Mouse (Mus musculus): ENCODE results near the gene Gss.

Gss gene

GRCm38 (mm10) chr2:155592137-155592853 lies at the start of gene Gss:
Gss (minus strand) TSS chr2:155592810.
- in situ Hi-C loops (cut with MboI; ENCODE audit: low pct_unique_long_range_greater_than_20kb in 1 of 2, low sequenced_read_pairs in 2 of 2, unreplicated experiment in 1 of 2), result no loop called here

GRCm38 (mm10) chr2:155641540-155642472 lies 49.2 kb upstream of the Gss start:
- in situ Hi-C loops (cut with MboI; ENCODE audit: low pct_unique_long_range_greater_than_20kb in 1 of 2, low sequenced_read_pairs in 2 of 2, unreplicated experiment in 1 of 2), result no loop called here

- in situ Hi-C loops (cut with MboI; ENCODE audit: low pct_unique_long_range_greater_than_20kb in 1 of 2, low sequenced_read_pairs in 2 of 2, unreplicated experiment in 1 of 2), result no loop called here
Measured at GRCm38 (mm10) chr2:155640656-155641055, 48.0 kb upstream of the Gss start.

GRCm38 (mm10) chr2:155637411-155637810 lies 44.8 kb upstream of the Gss start:
- in situ Hi-C loops (cut with MboI; ENCODE audit: low pct_unique_long_range_greater_than_20kb in 1 of 2, low sequenced_read_pairs in 2 of 2, unreplicated experiment in 1 of 2), result no loop called here

GRCm38 (mm10) chr2:155636881-155637280 lies 44.3 kb upstream of the Gss start:
- in situ Hi-C loops (cut with MboI; ENCODE audit: low pct_unique_long_range_greater_than_20kb in 1 of 2, low sequenced_read_pairs in 2 of 2, unreplicated experiment in 1 of 2), result no loop called here

- in situ Hi-C loops (cut with MboI; ENCODE audit: low pct_unique_long_range_greater_than_20kb in 1 of 2, low sequenced_read_pairs in 2 of 2, unreplicated experiment in 1 of 2), result no loop called here
Measured at GRCm38 (mm10) chr2:155635961-155636360, 43.4 kb upstream of the Gss start.

GRCm38 (mm10) chr2:155634562-155634961 lies 42.0 kb upstream of the Gss start:
- in situ Hi-C loops (cut with MboI; ENCODE audit: low pct_unique_long_range_greater_than_20kb in 1 of 2, low sequenced_read_pairs in 2 of 2, unreplicated experiment in 1 of 2), result no loop called here

GRCm38 (mm10) chr2:155633731-155634130 lies 41.1 kb upstream of the Gss start:
- in situ Hi-C loops (cut with MboI; ENCODE audit: low pct_unique_long_range_greater_than_20kb in 1 of 2, low sequenced_read_pairs in 2 of 2, unreplicated experiment in 1 of 2), result no loop called here

GRCm38 (mm10) chr2:155633121-155633520 lies 40.5 kb upstream of the Gss start:
- in situ Hi-C loops (cut with MboI; ENCODE audit: low pct_unique_long_range_greater_than_20kb in 1 of 2, low sequenced_read_pairs in 2 of 2, unreplicated experiment in 1 of 2), result no loop called here

GRCm38 (mm10) chr2:155632138-155632936 lies 39.7 kb upstream of the Gss start:
- in situ Hi-C loops (cut with MboI; ENCODE audit: low pct_unique_long_range_greater_than_20kb in 1 of 2, low sequenced_read_pairs in 2 of 2, unreplicated experiment in 1 of 2), result no loop called here

GRCm38 (mm10) chr2:155630590-155631416 lies 38.2 kb upstream of the Gss start:
- in situ Hi-C loops (cut with MboI; ENCODE audit: low pct_unique_long_range_greater_than_20kb in 1 of 2, low sequenced_read_pairs in 2 of 2, unreplicated experiment in 1 of 2), result no loop called here

- in situ Hi-C loops (cut with MboI; ENCODE audit: low pct_unique_long_range_greater_than_20kb in 1 of 2, low sequenced_read_pairs in 2 of 2, unreplicated experiment in 1 of 2), result no loop called here
Measured at GRCm38 (mm10) chr2:155630153-155630552, 37.5 kb upstream of the Gss start.

GRCm38 (mm10) chr2:155629231-155629661 lies 36.6 kb upstream of the Gss start:
- in situ Hi-C loops (cut with MboI; ENCODE audit: low pct_unique_long_range_greater_than_20kb in 1 of 2, low sequenced_read_pairs in 2 of 2, unreplicated experiment in 1 of 2), result loop anchor here in 1 of 2 experiments (5.0 kb wide), 1 partner anchor 112 kb away; the partner anchor contains the start of genes Acss2 and Ggt7

GRCm38 (mm10) chr2:155628519-155628918 lies 35.9 kb upstream of the Gss start:
- in situ Hi-C loops (cut with MboI; ENCODE audit: low pct_unique_long_range_greater_than_20kb in 1 of 2, low sequenced_read_pairs in 2 of 2, unreplicated experiment in 1 of 2), result loop anchor here in 1 of 2 experiments (5.0 kb wide), 1 partner anchor 111 kb away; the partner anchor contains the start of genes Acss2 and Ggt7

- in situ Hi-C loops (cut with MboI; ENCODE audit: low pct_unique_long_range_greater_than_20kb in 1 of 2, low sequenced_read_pairs in 2 of 2, unreplicated experiment in 1 of 2), result loop anchor here in 1 of 2 experiments (5.0 kb wide), 1 partner anchor 111 kb away; the partner anchor contains the start of genes Acss2 and Ggt7
Measured at GRCm38 (mm10) chr2:155628112-155628511, 35.5 kb upstream of the Gss start.

GRCm38 (mm10) chr2:155627030-155627738 lies 34.6 kb upstream of the Gss start:
- in situ Hi-C loops (cut with MboI; ENCODE audit: low pct_unique_long_range_greater_than_20kb in 1 of 2, low sequenced_read_pairs in 2 of 2, unreplicated experiment in 1 of 2), result loop anchor here in 1 of 2 experiments (5.0 kb wide), 1 partner anchor 110 kb away; the partner anchor contains the start of genes Acss2 and Ggt7

GRCm38 (mm10) chr2:155626277-155626676 lies 33.7 kb upstream of the Gss start:
- in situ Hi-C loops (cut with MboI; ENCODE audit: low pct_unique_long_range_greater_than_20kb in 1 of 2, low sequenced_read_pairs in 2 of 2, unreplicated experiment in 1 of 2), result loop anchor here in 1 of 2 experiments (5.0 kb wide), 1 partner anchor 109 kb away; the partner anchor contains the start of genes Acss2 and Ggt7
